Comparison of ENCODE assay signal across 11 mouse cellular contexts in the genomic region with DNA sequence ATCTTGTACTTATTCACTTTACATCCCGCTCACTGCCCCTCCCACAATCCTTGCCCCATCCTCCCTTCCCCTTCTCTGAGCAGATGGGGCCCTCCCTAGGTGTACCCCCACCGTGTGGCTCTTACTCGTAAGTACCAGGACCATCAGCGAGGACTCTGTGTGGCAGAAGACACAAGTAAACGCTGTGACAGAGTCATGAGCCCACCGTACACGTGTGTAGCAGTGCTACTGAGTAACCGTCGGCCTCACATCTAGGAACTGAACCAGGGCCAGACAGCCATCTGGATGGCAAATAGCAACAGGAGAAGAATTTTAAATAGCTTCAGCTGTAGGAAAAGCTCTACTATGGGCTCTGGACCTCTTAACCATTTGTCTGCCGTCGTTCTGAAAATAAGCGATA. TPM values are rescaled to one million over a fixed set of nuclear protein-coding genes. Genes with fewer than 3 reads are reported as not detected.
DNase-seq lines count a peak whose midpoint lies in the region; ATAC-seq lines count a peak whose summit lies in the region.
"Had no signal": no experiment of that assay in that cellular context is flagged by ENCODE, and none has a peak within 500 bp of the region (broad histone marks: within the 10 kb centered on the region; RNA-seq: fewer than 3 reads in every experiment).

No protein-coding gene starts in this region.

- peak; percentile 18 for DNase-seq in heart, postnatal 4 days
- no peak for DNase-seq in heart, adult 18-20 months
- peak; percentile 42 for DNase-seq in right cerebral cortex, postnatal 4 days
- no peak for DNase-seq in right cerebral cortex, postnatal 25 days
- DNase-seq in layer of hippocampus, adult 9-11 months: peak; percentile 64
- no peak for DNase-seq in spleen, postnatal 10 days (ENCODE audit: low spot score in 2 of 2)
- DNase-seq: kidney, adult 2 months; lung, postnatal 4 days; thymus, postnatal 25 days had no signal

- no peak for ATAC-seq in erythroblast, adult 5-6 weeks (replicated peaks; ENCODE audit: low FRiP score, poor library complexity, severe bottlenecking)
- ATAC-seq: activated CD4-positive, CD25-positive, alpha-beta regulatory T cell, adult 4 months had no signal

RNA-seq across cellular contexts. Expression of a gene that starts 28.0 kb away (rescaled TPM):
- total RNA-seq in heart, postnatal 4 days (2021): 10 to 100 TPM; 11.0 to 11.6 TPM
- 10 to 100 TPM in 1 of 2 experiments, 1 to 10 TPM in 1; 9.4 to 10.7 TPM for total RNA-seq in heart, adult 18-20 months (2021)
- 7.5 and 9.2 TPM in 2 replicates for total RNA-seq in erythroblast, adult 5-6 weeks (2015; ENCODE audit: low replicate concordance)
- 4.7 and 4.9 TPM in 2 replicates for total RNA-seq in erythroblast, adult 5-6 weeks (2017; ENCODE audit: low replicate concordance)

Comparison
In these comparisons a context has a peak if more than half of its experiments do, and no peak if none do; other contexts are left out.
1. DNase-seq: peak in heart, postnatal 4 days (single experiment), right cerebral cortex, postnatal 4 days (single experiment) and layer of hippocampus, adult 9-11 months (single experiment); none in heart, adult 18-20 months (0 of 2), right cerebral cortex, postnatal 25 days (single experiment) and spleen, postnatal 10 days (0 of 2).